Mouse (Mus musculus) lung, postnatal 0 days (tissue): Measurements from ENCODE around the gene Lmna.

Source experiments
- CTCF ChIP-seq: IDR thresholded peaks from 2 replicates; pipeline ENCODE4 v1.5.1; 2016; ENCODE audit warnings: antibody characterized with exemption, mild to moderate bottlenecking
- EP300 ChIP-seq: IDR thresholded peaks from 2 replicates; pipeline ENCODE4 v1.6.1; 2016; ENCODE audit warnings: antibody characterized with exemption, mild to moderate bottlenecking, control low read depth

DNA sequence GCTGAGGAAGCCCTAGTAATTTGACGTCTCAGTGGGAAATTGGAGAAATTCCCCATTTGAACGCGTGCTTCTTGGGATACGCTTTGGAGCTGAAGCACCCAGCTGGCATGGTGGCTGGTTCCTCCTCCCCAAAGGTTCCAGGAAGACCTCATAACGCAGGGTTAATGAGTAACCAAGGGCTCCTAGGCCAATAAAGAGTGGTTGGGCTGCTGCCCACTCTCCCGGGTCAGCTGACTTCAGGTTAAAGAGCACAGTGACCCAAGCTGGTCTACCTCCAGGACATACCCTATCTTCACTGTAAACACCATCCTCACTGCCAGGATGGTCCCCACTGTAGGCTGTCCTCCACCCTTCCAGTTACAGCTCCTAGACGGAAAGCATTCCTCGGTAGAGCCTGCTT is 53.4 kb downstream of the Lmna start:
- TF ChIP-seq CTCF (no peak), EP300 (no peak)
